Mouse (Mus musculus) bone marrow, adult 2 months (tissue): Measurements from ENCODE around the gene Prkn.

Experiments used
- CTCF ChIP-seq: fragments of 200-500 bp; IDR thresholded peaks from 2 replicates; pipeline ENCODE4 v1.5.1; 2011; ENCODE audit warnings: low read length, control low read depth; ENCODE audit not compliant: control insufficient read depth, insufficient read depth
- POLR2A ChIP-seq: fragments of 200-500 bp; IDR thresholded peaks from 2 replicates; pipeline ENCODE4 v1.6.1; 2011; ENCODE audit warnings: low read depth, mild to moderate bottlenecking, control low read depth, low read length, borderline replicate concordance; ENCODE audit not compliant: control insufficient read depth

- TF ChIP-seq CTCF (no peak), POLR2A (no peak)
These were observed 1107.3 kb downstream of the Prkn start for GRCm38 (mm10) chr17:11947436-11947835.
